20 mouse cellular contexts compared by ENCODE assay signal in genomic region chr2:158675907-158676533, GRCm38 (mm10).
"Had no signal": no experiment of that assay in that cellular context is flagged by ENCODE, and none has a peak within 500 bp of the region (broad histone marks: within the 10 kb centered on the region; RNA-seq: fewer than 3 reads in every experiment).

No protein-coding gene starts in this region.

- ATAC-seq: liver, postnatal 0 days; lung, postnatal 0 days; midbrain, embryonic 15.5 days had no signal

- H3K27ac ChIP-seq: kidney, postnatal 0 days; limb, embryonic 12.5 days; limb, embryonic 15.5 days; liver, embryonic 14.5 days; macrophage; midbrain, embryonic 12.5 days; midbrain, embryonic 15.5 days; neural tube, embryonic 12.5 days; neural tube, embryonic 15.5 days had no signal

- H3K4me2 ChIP-seq: limb, embryonic 12.5 days; limb, embryonic 15.5 days; liver, embryonic 11.5 days; lung, embryonic 14.5 days; midbrain, embryonic 12.5 days; midbrain, embryonic 15.5 days; neural tube, embryonic 12.5 days; neural tube, embryonic 15.5 days had no signal

- H3K9me3 ChIP-seq: limb, embryonic 12.5 days; limb, embryonic 15.5 days; midbrain, embryonic 12.5 days; midbrain, embryonic 15.5 days; neural tube, embryonic 12.5 days; neural tube, embryonic 15.5 days had no signal

- H3K27me3 ChIP-seq: midbrain, embryonic 15.5 days; neural tube, embryonic 12.5 days; neural tube, embryonic 15.5 days had no signal

- H3K36me3 ChIP-seq: limb, embryonic 12.5 days; limb, embryonic 15.5 days; midbrain, embryonic 12.5 days; midbrain, embryonic 15.5 days; neural tube, embryonic 12.5 days; neural tube, embryonic 15.5 days had no signal

- H3K9ac ChIP-seq: limb, embryonic 12.5 days; limb, embryonic 15.5 days; liver, embryonic 14.5 days; liver, postnatal 0 days; lung, embryonic 14.5 days; midbrain, embryonic 12.5 days; midbrain, embryonic 15.5 days; neural tube, embryonic 12.5 days; neural tube, embryonic 15.5 days had no signal

- DNase-seq: kidney, adult 2 months; kidney, postnatal 25 days; left cerebral cortex, postnatal 4 days; liver, postnatal 0 days; lung, embryonic 14.5 days; right cerebral cortex, adult 18-20 months; right cerebral cortex, postnatal 14 days; right cerebral cortex, postnatal 4 days; thymus, adult 18-20 months had no signal

- H3K4me3 ChIP-seq: limb, embryonic 12.5 days; limb, embryonic 15.5 days; midbrain, embryonic 12.5 days; midbrain, embryonic 15.5 days; neural tube, embryonic 12.5 days; neural tube, embryonic 15.5 days had no signal
